Mouse (Mus musculus) limb, embryonic 15.5 days (tissue): ENCODE data around the gene Trim26. TPM values are rescaled to one million over a fixed set of nuclear protein-coding genes. Genes with fewer than 3 reads are reported as not detected.
"Not testable (repeated sequence)": the region's sequence is repeated elsewhere in the genome, so short reads cannot be mapped to it uniquely, and the experiment has no call there.

ENCODE experiments used
- ATAC-seq: fragments of 200-750 bp; cut with Nextera tagmentation; 2 replicates; pipeline ENCODE4 v1.8.0; 2017; ENCODE audit warnings: low read depth, moderate TSS enrichment; ENCODE audit not compliant: insufficient number of reproducible peaks, low FRiP score, low TSS enrichment
- H3K27ac ChIP-seq: fragments of 300-500 bp; sonication (generic); 2 replicates; pipeline ENCODE4 v1.5.1; 2015; ENCODE audit warnings: moderate library complexity, mild to moderate bottlenecking, inconsistent platforms
- H3K27me3 ChIP-seq: fragments of 300-500 bp; sonication (generic); 2 replicates; pipeline ENCODE4 v1.6.1; 2015; ENCODE audit warnings: inconsistent platforms
- H3K36me3 ChIP-seq: fragments of 300-500 bp; sonication (generic); 2 replicates; pipeline ENCODE4 v1.6.1; 2015; ENCODE audit warnings: inconsistent platforms
- H3K4me1 ChIP-seq: fragments of 300-500 bp; sonication (generic); 2 replicates; pipeline ENCODE4 v1.6.1; 2015; ENCODE audit warnings: inconsistent platforms
- H3K4me2 ChIP-seq: fragments of 300-500 bp; sonication (generic); 2 replicates; pipeline ENCODE4 v1.6.1; 2015; ENCODE audit warnings: mild to moderate bottlenecking, inconsistent platforms
- H3K4me3 ChIP-seq: fragments of 300-500 bp; sonication (generic); 2 replicates; pipeline ENCODE4 v1.5.1; 2015; ENCODE audit warnings: mild to moderate bottlenecking, inconsistent platforms
- H3K9ac ChIP-seq: fragments of 300-500 bp; sonication (generic); 2 replicates; pipeline ENCODE4 v1.6.1; 2015; ENCODE audit warnings: inconsistent platforms
- H3K9me3 ChIP-seq: fragments of 300-500 bp; sonication (generic); 2 replicates; pipeline ENCODE4 v1.6.1; 2016; ENCODE audit warnings: inconsistent platforms
- WGBS: fragments of 180-500 bp; shearing (Covaris S2); methylation state at CpG from one replicate; pipeline ENCODE4 v1.1.7; 2015; 5-methylcytosine and 5-hydroxymethylcytosine counted together
- polyA plus RNA-seq: library from polyadenylated mRNA; unstranded; fragments of >200 nt; fragmentation: Nextera tagmentation; extraction: Ambion mirVana; gene quantifications from 2 replicates; pipeline ENCODE4 v1.2.1, GENCODE M21; 2015

The Trim26 gene
- 38.7 and 44.3 TPM in 2 replicates for polyA plus RNA-seq

GRCm38 (mm10) chr17:36836874-36837647 is at the start of gene Trim26:
Gene Trim26 (plus strand): TSS chr17:36837134.
- Histone ChIP-seq H3K27ac (peak within 1 kb of the TSS; percentile 95), H3K4me2 (peak within 1 kb of the TSS; percentile 64), H3K27me3 (no peaks in the 10 kb centered on the region), H3K9me3 (no peaks in the 10 kb centered on the region), H3K9ac (peak within 1 kb of the TSS; percentile 89), H3K36me3 (no peaks in the 10 kb centered on the region), H3K4me1 (peaks cover 9% of the 10 kb centered on the region), H3K4me3 (peak within 1 kb of the TSS; percentile 74)
- WGBS: under 1% methylated on average over 58 of the region's 58 CpGs
- ATAC-seq: peak; percentile 98

DNA sequence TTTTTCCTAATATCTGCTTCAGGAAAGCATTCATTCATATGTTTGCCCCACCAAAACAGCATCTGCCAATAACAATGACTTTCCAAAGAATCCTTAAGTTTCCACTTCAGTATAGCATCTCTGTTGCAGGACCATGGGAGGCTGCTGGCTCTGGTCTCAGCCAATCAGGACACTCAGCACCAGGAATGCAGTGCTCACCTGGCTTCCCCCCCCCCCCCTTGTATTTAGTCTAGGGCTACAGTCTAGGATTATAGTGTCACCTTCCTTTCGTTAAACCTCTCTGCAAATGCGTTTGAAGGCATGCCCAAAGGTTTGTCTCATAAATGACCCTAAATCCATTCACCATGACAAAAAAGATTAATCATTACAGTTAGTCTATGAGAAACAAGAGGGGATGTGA is 48.6 kb upstream of the Trim26 start:
- 77% methylated on average over 2 of the region's 2 CpGs for WGBS
- H3K27ac ChIP-seq: no peak overlapping the region
- H3K36me3 ChIP-seq: no peaks in the 10 kb centered on the region
- H3K4me1 ChIP-seq: no peaks in the 10 kb centered on the region
- no peaks in the 10 kb centered on the region for H3K27me3 ChIP-seq
- H3K9me3 ChIP-seq: no peaks in the 10 kb centered on the region
- H3K4me3 ChIP-seq: no peak overlapping the region
- no peak for ATAC-seq
- H3K9ac ChIP-seq: no peak overlapping the region
- H3K4me2 ChIP-seq: no peak overlapping the region

DNA sequence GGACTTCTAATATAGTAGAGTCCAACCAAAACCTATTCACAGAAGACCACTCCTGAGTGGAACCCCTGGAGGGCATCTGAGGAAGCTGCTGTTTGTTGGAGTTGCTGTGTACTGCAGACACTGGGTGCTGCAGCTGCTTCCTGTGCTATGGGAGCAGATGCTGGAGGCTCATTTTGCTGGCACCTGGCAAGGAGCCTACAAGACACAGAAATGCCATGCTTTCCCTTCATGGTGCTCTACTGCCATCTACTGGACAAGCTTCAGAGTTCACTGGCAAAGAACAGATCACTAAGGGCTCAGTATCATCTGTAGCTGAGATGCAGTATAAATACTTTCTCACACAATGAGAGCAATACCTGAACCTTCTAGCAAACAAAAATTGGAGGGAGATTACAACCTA is 48.1 kb upstream of the Trim26 start:
- not testable (repeated sequence) for H3K36me3 ChIP-seq, H3K9ac ChIP-seq, H3K4me1 ChIP-seq, H3K4me3 ChIP-seq, H3K27me3 ChIP-seq, H3K9me3 ChIP-seq, H3K27ac ChIP-seq, ATAC-seq, H3K4me2 ChIP-seq

DNA sequence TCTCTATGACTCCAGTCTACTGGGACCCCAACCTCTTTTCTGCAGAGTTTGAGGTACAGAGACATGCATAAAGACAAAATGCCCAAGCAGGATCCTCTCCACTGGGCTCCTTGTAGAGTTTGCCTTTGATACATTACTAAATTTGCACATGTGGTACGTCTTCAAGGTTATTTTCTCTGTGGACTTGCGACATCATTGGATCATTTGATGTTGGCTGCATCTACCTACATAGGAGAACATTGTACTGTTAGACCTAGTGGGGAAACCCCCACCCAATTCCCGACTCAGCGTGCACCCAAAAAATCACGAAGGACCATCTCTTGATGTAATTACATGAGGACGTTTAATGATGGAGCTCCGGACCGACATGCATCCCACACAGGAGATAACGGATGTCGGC is 37.4 kb upstream of the Trim26 start:
- Histone ChIP-seq H3K36me3 (no peaks in the 10 kb centered on the region), H3K4me1 (no peaks in the 10 kb centered on the region), H3K4me3 (no peak overlapping the region), H3K9me3 (no peaks in the 10 kb centered on the region), H3K9ac (no peak overlapping the region), H3K27ac (no peak overlapping the region), H3K4me2 (no peak overlapping the region), H3K27me3 (no peaks in the 10 kb centered on the region)
- ATAC-seq: no peak
- whole genome bisulfite sequencing: 85% methylated on average over 10 of the region's 10 CpGs

DNA sequence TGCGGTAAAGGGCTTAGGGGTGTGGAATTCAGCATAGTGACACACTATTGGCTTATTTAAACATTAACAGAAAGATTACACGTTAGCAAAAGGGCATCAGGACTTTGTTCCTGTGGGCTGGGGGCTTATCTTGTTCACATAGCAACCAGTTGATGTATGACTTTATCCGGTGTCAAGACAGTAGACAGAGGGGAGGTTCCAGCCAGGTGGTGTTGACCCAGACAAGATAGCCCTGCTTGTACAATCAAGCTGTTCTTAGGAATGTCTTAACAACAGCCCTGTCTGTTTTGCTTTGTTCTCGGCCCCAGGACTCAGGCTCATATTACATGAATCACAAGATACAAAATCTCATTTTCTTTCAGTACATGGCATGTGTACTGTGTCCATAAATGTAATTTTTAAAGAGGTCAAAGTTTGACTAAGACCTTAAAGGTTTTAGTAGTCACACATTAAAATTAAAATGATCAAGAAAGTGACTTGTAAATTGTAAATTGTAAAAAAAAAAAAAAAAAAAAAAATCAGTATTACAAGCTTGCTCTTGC is 36.9 kb upstream of the Trim26 start:
- H3K27me3 ChIP-seq, H3K27ac ChIP-seq, H3K4me3 ChIP-seq, H3K9me3 ChIP-seq, H3K9ac ChIP-seq, H3K4me1 ChIP-seq, ATAC-seq, H3K4me2 ChIP-seq, H3K36me3 ChIP-seq: not testable (repeated sequence)
- 61% methylated on average over 4 of the region's 4 CpGs for WGBS

DNA sequence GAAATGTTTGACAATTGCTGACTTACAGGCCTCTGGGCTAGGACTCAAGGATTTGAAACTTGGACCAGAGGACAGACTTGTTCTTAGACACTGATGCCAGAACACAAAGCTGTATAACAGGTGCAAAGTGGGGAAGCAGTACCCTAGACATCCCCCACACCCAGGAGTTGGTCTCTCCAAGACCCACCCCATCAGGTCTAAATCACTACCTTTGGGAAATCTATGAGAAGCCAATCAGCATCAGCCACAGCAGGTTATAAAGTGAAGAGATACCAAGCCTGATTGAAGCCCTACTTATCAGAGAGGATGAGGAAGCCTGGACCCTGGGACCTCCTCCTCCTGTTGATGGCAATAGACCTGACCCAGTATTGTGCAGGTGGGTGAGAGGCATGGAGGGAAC is 25.1 kb upstream of the Trim26 start, which contains the start of gene H2-M10.6:
Gene H2-M10.6, plus strand, starts transcription at position 301 of the 400 bp plus-strand sequence.
- no peak within 1 kb of the TSS for H3K27ac ChIP-seq

DNA sequence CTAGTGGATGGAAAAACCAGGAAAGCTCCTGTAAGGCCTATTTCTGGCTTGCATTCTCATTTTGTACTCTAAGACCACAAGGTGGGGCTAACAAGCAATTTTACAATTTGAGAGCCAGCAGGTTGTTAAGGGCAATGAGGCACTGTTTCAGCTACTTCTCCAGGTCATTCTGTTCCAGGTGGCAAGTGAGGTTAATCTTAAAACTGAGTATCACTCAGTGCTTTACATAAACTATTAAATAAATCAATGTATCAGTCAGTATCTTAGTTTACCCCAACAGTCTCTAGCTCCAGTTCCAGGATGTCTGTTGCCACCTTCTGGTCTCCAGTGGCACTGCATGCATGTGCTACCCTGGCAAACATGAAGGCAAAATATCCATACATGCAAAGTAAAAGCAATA is 12.9 kb upstream of the Trim26 start:
- peaks cover 4% of the 10 kb centered on the region; the same call in 1 of the 2 replicates for H3K27me3 ChIP-seq
- H3K4me2 ChIP-seq: no peak overlapping the region
- no peak overlapping the region for H3K4me3 ChIP-seq
- no peaks in the 10 kb centered on the region for H3K36me3 ChIP-seq
- no peak for ATAC-seq
- H3K27ac ChIP-seq: no peak overlapping the region
- H3K4me1 ChIP-seq: no peaks in the 10 kb centered on the region
- no peaks in the 10 kb centered on the region for H3K9me3 ChIP-seq
- H3K9ac ChIP-seq: no peak overlapping the region

More for the DNA sequence above, 25.1 kb upstream of the Trim26 start, which contains the start of gene H2-M10.6:
- Histone ChIP-seq H3K4me1 (no peaks in the 10 kb centered on the region), H3K9me3 (no peaks in the 10 kb centered on the region), H3K4me3 (no peak within 1 kb of the TSS), H3K9ac (no peak within 1 kb of the TSS), H3K36me3 (no peaks in the 10 kb centered on the region), H3K4me2 (no peak within 1 kb of the TSS), H3K27me3 (no peaks in the 10 kb centered on the region)
- no peak for ATAC-seq

DNA sequence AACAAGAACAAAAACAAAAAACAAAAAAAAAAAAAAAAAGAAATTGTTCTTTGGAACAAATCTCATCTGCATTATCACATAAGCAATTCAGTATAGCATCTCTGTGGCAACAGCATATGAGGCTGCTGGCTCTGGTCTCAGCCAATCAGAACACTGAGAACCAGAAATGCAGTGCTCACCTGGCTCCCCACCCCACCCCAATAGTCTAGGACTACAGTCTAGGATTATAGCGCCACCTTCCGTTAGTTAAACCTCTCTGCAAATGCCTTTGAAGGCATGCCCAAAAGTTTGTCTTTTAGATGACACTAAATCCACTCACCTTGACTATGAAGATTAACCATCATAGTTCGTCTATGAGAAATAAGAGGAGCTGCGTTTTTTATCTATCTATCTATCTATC is 11.4 kb upstream of the Trim26 start:
- WGBS: 29% methylated on average over 4 of the region's 4 CpGs
- ATAC-seq: no peak
- peaks cover 4% of the 10 kb centered on the region; the same call in 1 of the 2 replicates for H3K27me3 ChIP-seq
- H3K9ac ChIP-seq: no peak overlapping the region
- H3K36me3 ChIP-seq: no peaks in the 10 kb centered on the region
- no peaks in the 10 kb centered on the region for H3K4me1 ChIP-seq
- no peaks in the 10 kb centered on the region for H3K9me3 ChIP-seq
- no peak overlapping the region for H3K27ac ChIP-seq
- H3K4me3 ChIP-seq: no peak overlapping the region
- no peak overlapping the region for H3K4me2 ChIP-seq

GRCm38 (mm10) chr17:36826002-36826401 is 10.9 kb upstream of the Trim26 start:
- not testable (repeated sequence) for H3K4me2 ChIP-seq, H3K9me3 ChIP-seq, H3K27me3 ChIP-seq, H3K27ac ChIP-seq, H3K4me1 ChIP-seq, H3K36me3 ChIP-seq, H3K9ac ChIP-seq, H3K4me3 ChIP-seq
- 0 out of 2 replicates have a peak, but pooled peaks have one; percentile 48 for ATAC-seq
- WGBS: 7% methylated on average over 5 of the region's 5 CpGs

DNA sequence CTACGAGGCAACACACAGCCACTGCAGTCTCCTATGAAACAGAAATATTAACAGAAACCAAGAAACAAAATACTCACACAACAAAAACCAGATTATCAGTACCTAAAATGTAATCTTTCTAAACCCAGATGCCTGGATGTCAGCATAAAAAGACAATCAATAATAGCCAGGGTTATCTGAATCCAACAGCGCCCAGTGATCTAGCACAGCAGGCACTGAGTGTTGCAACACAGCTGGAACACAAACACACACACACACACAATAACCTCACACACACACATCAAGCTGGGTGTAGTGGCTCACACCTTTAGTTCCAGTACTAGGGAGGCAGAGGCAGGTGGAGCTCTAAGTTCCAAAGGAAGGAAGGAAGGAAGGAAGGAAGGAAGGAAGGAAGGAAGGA is 8.4 kb upstream of the Trim26 start:
- ATAC-seq: no peak
- Histone ChIP-seq H3K4me2 (no peak overlapping the region), H3K4me3 (no peak overlapping the region), H3K27me3 (peaks cover 4% of the 10 kb centered on the region; the same call in 1 of the 2 replicates), H3K9ac (no peak overlapping the region), H3K27ac (no peak overlapping the region), H3K4me1 (no peaks in the 10 kb centered on the region), H3K9me3 (no peaks in the 10 kb centered on the region), H3K36me3 (no peaks in the 10 kb centered on the region)
- WGBS: 80% methylated on average over 2 of the region's 2 CpGs

DNA sequence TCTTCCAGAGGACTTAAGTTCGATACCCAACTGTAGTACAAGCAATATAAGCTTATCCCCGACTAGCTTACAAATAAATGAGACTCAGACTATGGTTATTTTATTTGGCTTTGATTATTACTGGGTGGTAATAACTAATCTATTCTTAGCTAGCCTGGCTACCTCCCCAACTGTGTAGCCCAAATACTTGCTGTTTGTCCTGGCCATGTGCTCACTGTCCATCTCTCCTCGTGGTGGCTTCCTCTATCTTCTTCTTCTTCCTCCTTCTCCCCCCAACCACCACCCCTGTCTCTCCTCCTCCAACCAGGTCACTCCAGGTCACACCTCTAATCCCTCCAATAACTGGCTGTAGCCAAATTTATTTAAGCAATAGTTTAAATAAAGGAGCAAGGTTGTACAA is 6.5 kb upstream of the Trim26 start:
- Histone ChIP-seq H3K27me3 (peaks cover 4% of the 10 kb centered on the region; the same call in 1 of the 2 replicates), H3K9ac (no peak overlapping the region), H3K4me3 (no peak overlapping the region), H3K9me3 (no peaks in the 10 kb centered on the region), H3K4me1 (no peaks in the 10 kb centered on the region), H3K36me3 (no peaks in the 10 kb centered on the region), H3K27ac (no peak overlapping the region), H3K4me2 (no peak overlapping the region)
- WGBS: 78% methylated on average over 3 of the region's 3 CpGs
- ATAC-seq: no peak

GRCm38 (mm10) chr17:36832694-36833093 is 4.2 kb upstream of the Trim26 start:
- H3K27me3 ChIP-seq: peaks cover 4% of the 10 kb centered on the region; the same call in 1 of the 2 replicates
- H3K4me3 ChIP-seq: no peak overlapping the region
- no peak overlapping the region for H3K9ac ChIP-seq
- H3K36me3 ChIP-seq: no peaks in the 10 kb centered on the region
- no peaks in the 10 kb centered on the region for H3K9me3 ChIP-seq
- H3K27ac ChIP-seq: no peak overlapping the region
- no peak overlapping the region for H3K4me2 ChIP-seq
- 53% methylated on average over 4 of the region's 4 CpGs for WGBS
- no peak for ATAC-seq
- peaks cover 9% of the 10 kb centered on the region for H3K4me1 ChIP-seq
